Mouse (Mus musculus): ENCODE data around the gene Nt5c. TPM values are rescaled to one million over a fixed set of nuclear protein-coding genes. Genes with fewer than 3 reads are reported as not detected.
"Not testable (repeated sequence)": the region's sequence is repeated elsewhere in the genome, so short reads cannot be mapped to it uniquely, and the experiment has no call there.

Nt5c gene
- total RNA-seq, 2 experiments from 2014 or later: 68.8 to 72.5 TPM

- peak; percentile 92 to 96 for DNase-seq (ENCODE audit: low spot score in 2 of 2)
These were observed 17.9 kb downstream of the Nt5c start for GRCm38 (mm10) chr11:115473626-115474275.

GRCm38 (mm10) chr11:115472183-115472582, 19.5 kb downstream of the Nt5c start:
- no peak for DNase-seq (ENCODE audit: low spot score in 2 of 2)

GRCm38 (mm10) chr11:115467217-115467618, 24.4 kb downstream of the Nt5c start:
- DNase-seq (ENCODE audit: low spot score in 2 of 2): no peak

GRCm38 (mm10) chr11:115464851-115465250, 26.8 kb downstream of the Nt5c start:
- DNase-seq (ENCODE audit: low spot score in 2 of 2): no peak

- no peak for DNase-seq (ENCODE audit: low spot score in 2 of 2)
These were observed 28.3 kb downstream of the Nt5c start for GRCm38 (mm10) chr11:115463397-115463796.

- DNase-seq (ENCODE audit: low spot score in 2 of 2): no peak
These were observed 29.3 kb downstream of the Nt5c start, which contains the start of gene Slc16a5 for GRCm38 (mm10) chr11:115462243-115462891. Gene Slc16a5, plus strand, starts transcription at chr11:115462474.

GRCm38 (mm10) chr11:115461846-115462242, 29.8 kb downstream of the Nt5c start:
- DNase-seq (ENCODE audit: low spot score in 2 of 2): no peak

- no peak for DNase-seq (ENCODE audit: low spot score in 2 of 2)
These were observed 30.7 kb downstream of the Nt5c start for GRCm38 (mm10) chr11:115460976-115461375.

GRCm38 (mm10) chr11:115457405-115457804, 34.3 kb downstream of the Nt5c start:
- DNase-seq (ENCODE audit: low spot score in 2 of 2): no peak

GRCm38 (mm10) chr11:115456182-115456581, 35.5 kb downstream of the Nt5c start:
- no peak for DNase-seq (ENCODE audit: low spot score in 2 of 2)

- no peak for DNase-seq (ENCODE audit: low spot score in 2 of 2)
These were observed 36.0 kb downstream of the Nt5c start for GRCm38 (mm10) chr11:115455619-115456018.

GRCm38 (mm10) chr11:115454822-115455221, 36.8 kb downstream of the Nt5c start:
- DNase-seq (ENCODE audit: low spot score in 2 of 2): not testable (repeated sequence)

GRCm38 (mm10) chr11:115453306-115453705, 38.4 kb downstream of the Nt5c start:
- no peak for DNase-seq (ENCODE audit: low spot score in 2 of 2)

GRCm38 (mm10) chr11:115452281-115452860, 39.3 kb downstream of the Nt5c start:
- no peak for DNase-seq (ENCODE audit: low spot score in 2 of 2)

- DNase-seq (ENCODE audit: low spot score in 2 of 2): no peak
These were observed 39.9 kb downstream of the Nt5c start for GRCm38 (mm10) chr11:115451781-115452241.

- DNase-seq (ENCODE audit: low spot score in 2 of 2): no peak
These were observed 41.5 kb downstream of the Nt5c start for GRCm38 (mm10) chr11:115450176-115450575.

- no peak for DNase-seq (ENCODE audit: low spot score in 2 of 2)
These were observed 42.7 kb downstream of the Nt5c start for GRCm38 (mm10) chr11:115448998-115449397.

GRCm38 (mm10) chr11:115448075-115448474, 43.6 kb downstream of the Nt5c start:
- no peak for DNase-seq (ENCODE audit: low spot score in 2 of 2)

GRCm38 (mm10) chr11:115447321-115447885, 44.3 kb downstream of the Nt5c start:
- DNase-seq (ENCODE audit: low spot score in 2 of 2): no peak

GRCm38 (mm10) chr11:115446906-115447305, 44.8 kb downstream of the Nt5c start:
- no peak for DNase-seq (ENCODE audit: low spot score in 2 of 2)

GRCm38 (mm10) chr11:115441417-115441816, 50.2 kb downstream of the Nt5c start:
- DNase-seq (ENCODE audit: low spot score in 2 of 2): no peak
